Mouse (Mus musculus) myocyte (in vitro differentiated cells): Measurements from ENCODE around the gene AI481877.

Source experiments
- CEBPB ChIP-seq: IDR thresholded peaks from 2 replicates; pipeline ENCODE4 v1.6.1; 2011; ENCODE audit warnings: mild to moderate bottlenecking, moderate library complexity; ENCODE audit not compliant: poor library complexity, insufficient read depth, severe bottlenecking
- MYOD1 ChIP-seq, 3 experiments: IDR thresholded peaks; one replicate each; pipeline ENCODE4 v1.6.1; 2011; ENCODE audit warnings: control low read depth in 2 of 3, low read depth in 2 of 3, mild to moderate bottlenecking in 2 of 3, moderate library complexity in 1 of 3; ENCODE audit not compliant: insufficient read length in 2 of 3, control insufficient read depth in 1 of 3
- MYOG ChIP-seq, 3 experiments: IDR thresholded peaks; one replicate each; pipeline ENCODE4 v1.6.1; 2011; ENCODE audit warnings: control low read depth in 2 of 3, low read depth in 2 of 3, mild to moderate bottlenecking in 2 of 3; ENCODE audit not compliant: insufficient read length in 2 of 3, control insufficient read depth in 1 of 3, insufficient read depth in 1 of 3
- POLR2A ChIP-seq: IDR thresholded peaks from one replicate; pipeline ENCODE4 v1.6.1; 2011; ENCODE audit warnings: low read depth, mild to moderate bottlenecking, control low read depth, moderate library complexity; ENCODE audit not compliant: insufficient read length
- REST ChIP-seq: IDR thresholded peaks from one replicate; pipeline ENCODE4 v1.6.1; 2011; ENCODE audit warnings: mild to moderate bottlenecking, control low read depth, moderate library complexity; ENCODE audit not compliant: insufficient read depth, insufficient read length
- TCF3 ChIP-seq: IDR thresholded peaks from one replicate; pipeline ENCODE4 v1.6.1; 2011; ENCODE audit warnings: low read depth, control low read depth; ENCODE audit not compliant: insufficient read length
- USF1 ChIP-seq: IDR thresholded peaks from one replicate; pipeline ENCODE4 v1.6.1; 2011; ENCODE audit warnings: low read depth, mild to moderate bottlenecking, control low read depth, moderate library complexity

DNA sequence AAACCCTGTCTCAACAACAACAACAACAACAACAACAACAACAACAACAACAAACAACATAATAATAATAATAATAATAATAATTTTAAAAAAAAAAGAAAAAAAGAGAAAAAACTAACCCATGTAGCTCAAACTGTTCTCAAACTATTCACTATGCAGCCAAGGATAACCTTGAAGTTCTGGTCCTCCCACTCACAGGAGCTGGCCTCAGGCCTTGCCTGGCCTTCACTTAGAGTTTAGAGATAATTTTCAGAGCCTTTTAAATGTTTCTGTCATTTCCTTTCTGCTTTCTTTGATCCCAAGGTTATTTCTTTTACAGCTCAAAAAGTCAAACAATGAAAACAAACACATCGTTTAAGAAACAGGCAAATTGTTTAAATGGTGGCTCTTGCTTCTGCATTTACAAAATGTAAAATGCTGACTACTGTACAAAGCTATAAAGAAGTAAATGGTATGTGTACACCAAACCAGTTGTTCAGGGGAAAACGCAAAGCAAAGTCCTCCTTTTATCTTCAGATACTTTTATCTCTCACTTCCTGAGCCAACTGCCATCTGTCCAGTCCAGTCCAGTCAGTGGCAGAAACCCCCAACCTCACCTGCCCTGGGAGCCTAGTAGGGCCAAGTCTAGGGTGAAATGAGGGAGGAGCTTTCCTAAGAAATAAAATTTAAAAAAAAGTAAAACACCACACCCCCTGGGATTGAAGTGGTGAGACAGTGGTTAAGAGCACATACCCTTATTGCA lies 34.6 kb upstream of the AI481877 start:
- TF ChIP-seq MYOD1 (IDR thresholded peaks at IDR 0.05; ENCODE audit: control insufficient read depth in 1 of 3, insufficient read length in 2 of 3, low read depth in 2 of 3) (no peak), POLR2A (no peak), REST (no peak), USF1 (no peak), TCF3 (no peak), MYOG (IDR thresholded peaks at IDR 0.05; ENCODE audit: control insufficient read depth in 1 of 3, insufficient read depth in 1 of 3, insufficient read length in 2 of 3, low read depth in 2 of 3) (no peak), CEBPB (no peak)
